Mouse (Mus musculus): ENCODE results near the gene Ccl2.

The Ccl2 gene

DNA sequence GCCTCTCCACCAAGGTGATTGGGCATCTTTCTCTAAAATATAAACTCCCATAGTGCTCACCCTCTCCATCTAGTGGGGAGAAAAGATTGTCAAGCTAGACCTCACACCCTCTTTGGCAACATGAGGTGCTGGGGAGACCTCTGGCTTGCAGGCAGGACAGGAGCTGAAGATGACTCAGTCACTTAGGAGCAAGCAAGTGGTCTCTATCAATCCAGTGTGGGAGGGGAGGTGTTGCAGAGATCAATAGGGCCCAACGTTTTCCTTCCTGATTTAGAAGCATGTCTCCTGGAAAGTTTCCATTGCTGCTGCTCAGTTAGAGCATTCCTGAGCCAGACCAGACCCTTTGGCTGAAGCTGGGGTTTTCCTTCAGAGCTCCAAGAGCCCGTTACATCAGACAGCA lies 3.2 kb downstream of the Ccl2 start, which contains the start of gene Gm17268:
Gene Gm17268, minus strand, starts transcription at position 28 of the 400 bp plus-strand sequence.
- WGBS, result 53% methylated on average over 2 of the region's 2 CpGs

DNA sequence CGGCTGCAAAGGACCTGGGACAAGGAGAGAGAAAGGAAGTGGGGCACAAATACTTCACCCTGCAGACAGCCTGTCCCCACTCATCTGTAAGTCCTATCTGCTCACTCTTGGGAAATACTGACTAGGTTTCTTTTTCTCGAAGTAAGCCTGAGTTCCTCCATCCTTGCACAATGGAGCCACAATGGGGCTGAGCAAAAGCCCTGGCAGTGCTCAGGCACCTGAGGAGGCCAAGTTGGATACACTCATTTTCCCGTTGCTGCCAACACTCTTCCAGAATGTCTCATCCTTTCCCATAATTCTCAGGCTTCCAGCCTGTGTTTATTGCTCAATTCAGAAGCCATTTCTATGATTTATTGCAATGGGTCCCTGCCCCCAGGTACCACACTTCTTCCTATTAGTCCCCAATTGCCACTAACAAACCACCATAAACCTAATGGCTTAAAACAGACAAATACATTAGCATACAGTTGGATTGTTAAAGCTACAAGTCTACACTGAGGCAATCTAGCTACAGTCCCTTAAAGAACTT lies 3.8 kb downstream of the Ccl2 start:
- WGBS, result 66% methylated on average over 3 of the region's 3 CpGs

DNA sequence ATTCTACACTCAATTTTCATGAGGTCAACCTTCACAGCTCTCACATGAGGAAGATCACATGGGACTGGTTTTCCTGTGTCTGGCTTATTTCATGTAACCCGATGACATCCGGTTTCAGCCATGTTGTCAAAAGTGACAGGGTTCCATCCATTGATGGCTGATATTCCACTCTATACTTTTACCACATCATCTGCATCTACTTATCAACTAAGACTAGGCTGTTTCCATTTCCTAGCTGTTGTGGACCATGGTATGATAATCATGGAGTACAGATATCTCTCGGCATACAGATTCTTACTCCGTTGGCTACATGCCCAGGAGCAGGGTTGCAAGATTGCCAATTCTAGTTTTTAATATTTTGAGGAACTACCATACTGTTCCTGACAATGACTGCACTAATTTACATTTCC lies 6.3 kb downstream of the Ccl2 start:
- 78% methylated on average over 4 of the region's 4 CpGs for WGBS

DNA sequence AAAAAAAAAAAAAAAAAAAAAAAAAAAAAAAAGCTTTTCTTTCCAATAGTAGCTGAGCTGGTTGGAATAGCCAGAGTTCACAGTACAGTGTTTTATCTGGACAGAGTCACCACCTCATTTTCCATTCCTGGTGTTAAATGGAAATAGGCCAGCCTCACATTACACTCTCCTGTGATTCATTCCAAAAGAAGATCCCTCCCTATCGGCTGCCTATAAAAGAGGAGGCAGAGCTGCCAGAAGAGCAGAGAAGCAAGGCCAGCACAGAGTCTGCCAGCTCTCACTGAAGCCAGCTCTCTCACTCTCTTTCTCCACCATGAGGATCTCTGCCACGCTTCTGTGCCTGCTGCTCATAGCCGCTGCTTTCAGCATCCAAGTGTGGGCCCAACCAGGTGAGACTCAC lies 10.1 kb downstream of the Ccl2 start, which contains the start of gene Ccl7:
Gene Ccl7, plus strand, starts transcription at position 242 of the 400 bp plus-strand sequence.
- 41% methylated on average over 3 of the region's 3 CpGs for WGBS

DNA sequence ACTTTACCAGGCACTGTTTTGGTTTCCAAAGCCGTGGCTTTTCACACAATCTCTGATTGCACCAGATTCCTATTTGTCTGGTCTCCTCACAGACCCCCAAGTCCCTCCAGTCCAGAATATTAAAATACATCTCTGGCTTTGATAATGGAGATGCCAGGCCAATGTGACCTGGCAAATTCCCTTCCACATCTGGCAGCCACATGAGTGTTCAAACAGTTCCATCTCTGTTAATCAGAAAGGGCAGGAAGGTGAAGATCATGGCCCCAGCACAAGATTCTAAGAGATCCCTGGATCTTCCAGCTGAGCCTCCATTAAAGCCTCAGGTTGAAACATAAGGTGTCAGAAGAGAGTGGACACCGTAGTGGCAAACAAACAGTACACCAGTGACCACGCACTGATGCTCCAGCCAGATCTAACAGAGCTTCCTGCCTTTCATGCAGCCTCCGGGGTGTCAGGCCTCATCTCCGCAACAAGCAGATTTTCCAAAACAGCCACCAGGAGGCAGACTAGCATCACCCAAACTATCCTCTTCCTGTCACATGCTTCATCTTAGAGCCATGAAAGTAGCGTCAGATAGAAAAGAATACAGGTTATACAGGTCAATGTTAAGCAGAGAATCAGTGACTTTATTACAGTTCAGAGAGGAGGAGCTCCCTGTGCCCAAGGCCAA lies 12.5 kb downstream of the Ccl2 start:
- 64% methylated on average over 6 of the region's 6 CpGs for WGBS

DNA sequence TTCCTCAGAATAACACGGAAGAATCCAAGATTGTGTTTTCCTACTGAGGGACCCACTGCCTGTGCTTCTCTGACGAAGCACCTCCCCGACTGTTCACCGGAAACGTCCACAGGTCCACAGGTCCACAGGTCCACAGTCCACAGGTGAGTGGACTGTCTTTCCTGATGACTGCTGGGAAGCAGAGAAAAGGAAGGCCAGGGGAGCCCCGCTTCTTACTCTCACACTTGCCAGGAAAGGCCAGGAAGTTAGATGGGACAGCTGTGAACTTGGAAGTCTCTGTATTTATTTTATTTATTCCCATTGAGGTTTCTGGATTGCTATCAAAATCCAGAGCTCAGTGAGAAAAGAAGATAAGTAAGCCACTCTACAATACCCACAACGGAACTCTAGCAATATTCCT lies 18.5 kb downstream of the Ccl2 start:
- 87% methylated on average over 7 of the region's 7 CpGs for WGBS

DNA sequence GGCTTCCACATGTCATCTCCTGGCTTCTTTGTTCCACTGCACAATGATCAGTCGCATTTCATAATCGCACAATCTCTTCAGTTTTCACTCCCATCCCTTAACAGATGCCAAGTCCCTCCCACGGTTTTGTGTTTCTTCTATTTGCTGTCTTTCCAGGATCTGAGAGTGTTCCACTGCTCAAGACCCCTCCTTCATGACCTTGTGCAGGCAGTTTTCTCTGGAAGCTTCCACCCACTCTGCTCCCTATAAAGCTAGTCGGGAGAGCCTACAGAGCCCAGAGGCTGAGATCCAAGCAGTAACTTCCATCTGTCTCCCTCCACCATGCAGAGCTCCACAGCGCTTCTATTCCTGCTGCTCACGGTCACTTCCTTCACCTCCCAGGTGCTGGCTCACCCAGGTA lies 22.3 kb downstream of the Ccl2 start, which contains the start of gene Ccl11:
Gene Ccl11, plus strand, starts transcription at position 178 of the 400 bp plus-strand sequence.
- 45% methylated on average over 6 of the region's 6 CpGs for WGBS

DNA sequence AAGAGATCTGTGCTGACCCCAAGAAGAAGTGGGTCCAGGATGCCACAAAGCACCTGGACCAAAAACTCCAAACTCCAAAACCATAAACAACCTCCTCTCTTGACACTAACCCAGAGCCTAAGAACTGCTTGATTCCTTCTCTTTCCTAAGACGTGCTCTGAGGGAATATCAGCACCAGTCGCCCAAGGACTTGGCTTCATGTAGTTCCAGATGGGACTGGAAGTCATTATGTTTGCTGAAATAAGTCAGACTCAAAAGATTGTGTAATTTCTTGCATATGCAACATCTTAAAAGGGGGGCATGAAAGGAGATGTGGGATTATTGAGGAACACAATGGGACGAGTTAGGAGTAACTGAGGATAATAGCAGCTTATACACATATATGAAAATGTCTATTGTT lies 26.9 kb downstream of the Ccl2 start:
- WGBS, result 67% methylated on average over 3 of the region's 3 CpGs

DNA sequence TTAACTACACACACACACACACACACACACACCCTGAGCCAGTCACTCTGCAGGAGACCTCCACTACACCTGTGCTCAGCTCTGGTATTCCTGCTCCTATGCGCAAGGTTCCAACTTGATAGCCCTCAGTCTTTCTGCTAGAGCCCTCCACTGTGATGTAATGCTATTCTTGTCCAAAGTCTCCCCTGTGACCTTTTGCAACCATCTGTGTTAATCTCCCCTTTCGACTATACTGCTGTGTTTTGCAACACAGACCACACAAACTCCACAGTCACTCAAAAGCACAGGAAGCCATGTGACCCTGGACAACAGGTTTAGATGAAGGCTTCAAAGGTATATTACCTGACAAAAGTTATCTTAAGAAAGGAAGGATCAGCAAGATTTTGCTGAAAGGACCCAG lies 28.1 kb downstream of the Ccl2 start:
- 95% methylated on average over 2 of the region's 2 CpGs for WGBS

DNA sequence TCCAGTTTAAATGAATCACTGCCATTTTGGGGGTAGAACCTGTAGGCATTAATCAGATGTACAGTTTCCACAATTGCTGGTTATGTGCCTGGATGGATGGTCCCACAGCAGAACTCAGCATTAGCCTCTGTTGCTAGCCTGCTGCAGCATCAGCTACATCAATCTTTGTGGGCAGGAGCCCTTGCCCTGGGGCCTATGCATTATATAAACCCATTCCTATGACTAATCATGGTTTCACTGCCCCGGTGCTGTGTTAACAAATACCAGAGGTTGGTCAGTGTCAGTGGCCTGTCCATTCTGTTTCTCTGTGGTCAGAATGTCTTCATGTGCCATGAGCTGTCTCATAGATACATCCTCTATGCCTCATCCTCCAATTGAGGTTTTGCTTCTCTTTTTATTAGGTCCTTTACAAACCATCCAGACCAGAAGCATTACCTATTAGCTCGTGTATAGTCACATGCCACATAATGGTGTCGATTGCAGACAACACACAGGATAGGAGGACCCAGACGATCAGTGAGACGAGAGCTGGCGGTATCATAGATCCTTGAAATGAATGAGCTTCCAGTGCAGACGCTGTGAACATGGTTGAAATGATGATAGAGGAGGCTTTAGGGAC lies 31.7 kb downstream of the Ccl2 start:
- WGBS, result 88% methylated on average over 7 of the region's 7 CpGs

DNA sequence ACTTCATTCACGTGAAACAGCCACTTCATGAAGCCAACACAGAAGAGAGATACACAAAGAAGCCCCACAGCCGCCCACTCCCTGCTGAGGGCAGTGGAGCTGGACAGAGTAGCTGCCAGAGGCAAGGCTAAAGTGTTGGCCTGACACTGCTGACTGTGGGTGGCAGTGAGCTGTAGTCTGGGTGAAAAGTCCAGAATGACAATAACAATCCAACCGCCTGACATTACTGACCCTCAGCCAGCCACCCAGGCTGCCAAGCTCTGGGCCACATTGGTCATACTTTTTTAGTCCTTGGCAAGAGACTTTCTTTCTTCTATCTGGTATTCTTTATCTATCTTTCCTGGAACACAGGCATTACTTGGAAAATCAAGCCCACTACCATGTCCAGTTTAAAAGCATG lies 35.7 kb downstream of the Ccl2 start:
- WGBS, result 83% methylated on average over 3 of the region's 3 CpGs

DNA sequence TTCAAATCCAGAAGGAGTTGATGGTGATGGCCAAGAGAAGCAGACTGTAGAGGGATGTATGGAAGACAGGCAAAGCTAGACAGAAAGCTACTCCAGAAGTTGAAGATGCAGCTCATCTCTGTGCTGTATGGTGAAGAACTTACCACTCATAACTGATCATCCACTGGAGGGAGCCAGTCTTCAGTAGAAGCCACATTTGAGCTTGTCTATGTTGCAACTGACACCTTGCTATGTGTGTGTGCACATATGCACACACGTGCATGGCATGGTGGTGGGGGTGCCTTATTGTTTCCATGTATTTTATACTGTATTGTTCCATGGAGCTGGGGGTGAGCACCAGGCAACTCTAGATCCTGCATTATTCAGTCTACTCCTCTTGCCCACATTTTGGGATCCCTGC lies 37.0 kb downstream of the Ccl2 start:
- 79% methylated on average over 1 of the region's 1 CpGs for WGBS

DNA sequence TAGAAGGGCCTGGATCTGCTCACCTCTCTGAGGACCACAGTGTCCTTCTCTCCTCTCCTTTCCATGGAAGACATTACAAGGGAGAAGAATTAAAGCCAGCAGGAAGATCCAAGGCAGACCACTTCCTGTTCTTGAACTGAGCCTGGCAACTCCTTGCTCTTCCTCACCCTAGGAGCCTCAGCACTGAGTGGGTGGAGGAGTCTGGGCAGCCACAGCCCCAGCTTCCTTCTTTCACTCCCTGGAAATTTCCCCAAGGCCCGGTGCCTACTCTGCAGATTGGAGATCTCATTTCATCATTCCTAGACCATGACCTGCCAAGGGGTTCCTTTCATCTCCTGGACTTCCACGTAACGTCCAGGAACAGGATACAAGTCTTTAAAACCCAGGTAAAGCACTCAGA lies 37.6 kb downstream of the Ccl2 start:
- 88% methylated on average over 3 of the region's 3 CpGs for WGBS

DNA sequence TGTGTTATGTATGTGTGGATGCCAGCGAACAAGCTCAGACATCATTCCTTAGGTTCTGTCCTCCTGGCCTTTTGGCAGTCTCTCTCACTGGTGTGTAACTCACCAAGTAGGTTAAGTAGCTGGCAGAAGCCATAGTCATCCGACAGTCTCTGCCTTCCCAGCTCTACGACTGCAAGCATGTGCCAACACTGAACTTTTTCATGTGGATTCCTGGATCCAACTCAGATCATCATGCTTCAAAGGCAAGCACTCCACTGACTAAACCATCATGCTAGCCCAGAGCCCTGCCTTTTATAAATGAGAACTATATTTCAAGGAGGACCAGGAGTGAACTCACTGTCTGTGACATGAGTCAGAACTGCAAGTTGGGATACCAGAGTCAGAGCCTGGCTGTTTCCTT lies 38.3 kb downstream of the Ccl2 start:
- 80% methylated on average over 3 of the region's 3 CpGs for WGBS

DNA sequence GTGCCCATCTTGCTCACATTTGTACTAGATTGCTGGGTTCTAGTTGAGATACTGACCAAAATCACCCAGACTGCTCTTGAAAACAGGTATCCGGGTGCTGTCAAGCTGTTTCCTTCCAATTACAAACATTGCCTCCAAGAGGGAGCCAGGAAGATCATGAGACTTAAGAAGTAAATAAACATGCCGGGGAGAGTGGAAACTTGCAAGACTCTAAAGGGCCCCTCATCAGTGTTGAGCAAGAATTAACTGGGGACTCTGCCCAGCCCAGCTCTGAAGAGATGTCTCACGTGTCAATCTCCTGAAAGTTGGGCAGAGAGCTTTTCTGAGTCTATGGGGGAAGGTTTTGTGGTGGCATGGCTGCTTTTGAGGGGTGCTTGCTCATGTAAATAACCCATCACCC lies 41.7 kb downstream of the Ccl2 start:
- WGBS, result 85% methylated on average over 3 of the region's 3 CpGs

DNA sequence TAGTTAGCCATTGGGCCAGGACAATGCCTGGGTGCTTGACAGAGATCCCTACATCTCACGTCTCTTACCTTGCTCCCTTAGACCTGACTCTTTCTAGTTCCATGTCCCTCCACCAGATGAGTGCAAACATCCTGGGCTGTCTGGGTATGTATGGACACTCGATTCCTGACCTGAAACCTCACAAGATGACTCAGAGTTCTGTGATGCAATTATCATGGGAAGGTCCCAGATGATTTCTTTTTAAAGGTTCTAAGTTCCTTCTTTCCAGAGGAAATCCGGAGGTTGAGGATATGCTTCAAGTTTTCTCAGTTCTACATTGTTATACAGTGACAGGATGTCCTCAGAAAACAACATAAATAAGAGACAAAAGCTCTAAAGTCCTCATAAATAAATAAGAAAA lies 45.5 kb downstream of the Ccl2 start:
- WGBS, result 78% methylated on average over 3 of the region's 3 CpGs

DNA sequence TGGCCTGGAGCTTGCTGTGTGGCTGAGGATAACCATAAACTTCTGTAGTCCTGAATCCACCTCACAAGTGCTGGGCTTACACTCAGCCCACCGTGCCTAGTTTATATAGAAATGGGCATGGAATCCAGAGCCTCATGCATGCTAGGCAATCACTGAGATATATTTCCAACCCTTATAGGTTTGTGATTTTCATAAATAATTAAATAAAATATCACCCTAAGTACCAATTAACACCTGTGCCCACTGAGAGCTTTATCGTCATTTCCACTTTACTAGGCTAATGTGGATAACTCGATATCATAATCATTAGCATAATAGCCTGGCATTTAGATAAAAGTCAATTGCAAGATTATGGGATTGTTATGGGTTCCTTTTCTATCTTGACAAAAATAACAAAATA lies 49.0 kb downstream of the Ccl2 start:
- WGBS, result 92% methylated on average over 3 of the region's 3 CpGs

All from cerebral cortex, adult 2 months (tissue).